Mouse (Mus musculus) forebrain, embryonic 14.5 days (tissue): Measurements from ENCODE around the gene Pxylp1. TPM values are rescaled to one million over a fixed set of nuclear protein-coding genes. Genes with fewer than 3 reads are reported as not detected.

Experiments
- ATAC-seq: fragments of 200-750 bp; cut with Nextera tagmentation; 2 replicates; pipeline ENCODE4 v1.8.0; 2017; ENCODE audit warnings: mild to moderate bottlenecking, moderate library complexity
- DNase-seq: peaks from one replicate; pipeline ENCODE4 v3.0.0-alpha.2; 2015; ENCODE audit warnings: low spot score
- H3K27ac ChIP-seq: fragments of 300-500 bp; sonication (generic); 2 replicates; pipeline ENCODE4 v1.5.1; 2014; ENCODE audit warnings: low read depth, mild to moderate bottlenecking, control low read depth, low read length, moderate library complexity
- H3K27me3 ChIP-seq: fragments of 300-500 bp; sonication (generic); replicated peaks from 2 replicates; pipeline ENCODE4 v1.6.1; 2014; ENCODE audit warnings: low read length, control low read depth, mixed read lengths; ENCODE audit not compliant: control insufficient read depth, insufficient read depth
- H3K36me3 ChIP-seq: fragments of 300-500 bp; sonication (generic); 2 replicates; pipeline ENCODE4 v1.6.1; 2014; ENCODE audit warnings: low read length, control low read depth; ENCODE audit not compliant: control insufficient read depth, insufficient read depth
- H3K4me1 ChIP-seq: fragments of 300-500 bp; sonication (generic); 2 replicates; pipeline ENCODE4 v1.6.1; 2014; ENCODE audit warnings: antibody characterized with exemption, low read length, control low read depth; ENCODE audit not compliant: control insufficient read depth, insufficient read depth
- H3K4me2 ChIP-seq: fragments of 300-500 bp; sonication (generic); 2 replicates; pipeline ENCODE4 v1.6.1; 2014; ENCODE audit warnings: mild to moderate bottlenecking, control low read depth, low read length
- H3K4me3 ChIP-seq: fragments of 300-500 bp; sonication (generic); 2 replicates; pipeline ENCODE4 v1.5.1; 2014; ENCODE audit warnings: low read depth, low read length, control low read depth
- H3K9ac ChIP-seq: fragments of 300-500 bp; sonication (generic); 2 replicates; pipeline ENCODE4 v1.6.1; 2014; ENCODE audit warnings: mild to moderate bottlenecking, low read length, control low read depth, moderate library complexity
- H3K9me3 ChIP-seq: fragments of 300-500 bp; sonication (generic); replicated peaks from 2 replicates; pipeline ENCODE4 v1.6.1; 2016; ENCODE audit warnings: low read length, control low read depth, mixed read lengths; ENCODE audit not compliant: control insufficient read depth
- WGBS: fragments of 180-500 bp; shearing (Covaris S2); extraction: QIAGEN DNeasy Blood & Tissue Kit; methylation state at CpG from one replicate; pipeline ENCODE4 v1.1.7; 2014; 5-methylcytosine and 5-hydroxymethylcytosine counted together
- polyA plus RNA-seq: library from polyadenylated mRNA; unstranded; fragments of >200 nt; fragmentation: Nextera tagmentation; extraction: Ambion mirVana; gene quantifications from 2 replicates; pipeline ENCODE4 v1.2.1, GENCODE M21; 2014

Gene Pxylp1
- polyA plus RNA-seq, 1 experiment from 2014 or later, result 45.4 TPM

DNA sequence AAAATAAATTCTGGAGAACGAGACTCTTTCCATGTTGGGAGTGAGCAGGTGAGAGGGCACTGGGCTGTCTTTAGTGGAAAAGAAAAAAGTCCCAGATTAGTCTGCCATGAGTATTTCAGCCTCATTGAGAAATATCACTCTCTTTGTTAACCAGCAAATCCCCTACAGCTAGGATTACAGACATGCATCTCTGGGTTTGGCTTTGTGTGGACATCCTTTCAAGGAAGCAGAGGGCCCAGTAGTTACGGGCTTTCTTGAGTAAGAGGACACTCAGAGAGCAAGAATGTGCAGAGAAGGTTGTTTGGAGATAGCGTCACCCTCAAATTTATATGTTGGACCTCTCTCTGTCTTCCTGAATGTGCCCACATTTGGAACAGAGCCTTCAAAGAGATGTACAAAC, 102.6 kb downstream of the Pxylp1 start:
- Histone ChIP-seq H3K4me1 (no peaks in the 10 kb centered on the region), H3K27ac (no peak overlapping the region), H3K36me3 (no peaks in the 10 kb centered on the region), H3K9me3 (no peaks in the 10 kb centered on the region), H3K4me2 (no peak overlapping the region), H3K27me3 (no peaks in the 10 kb centered on the region), H3K4me3 (no peak overlapping the region), H3K9ac (no peak overlapping the region)
- DNase-seq, result no peak
- no peak for ATAC-seq
- WGBS, result 70% methylated on average over 3 of the region's 3 CpGs

DNA sequence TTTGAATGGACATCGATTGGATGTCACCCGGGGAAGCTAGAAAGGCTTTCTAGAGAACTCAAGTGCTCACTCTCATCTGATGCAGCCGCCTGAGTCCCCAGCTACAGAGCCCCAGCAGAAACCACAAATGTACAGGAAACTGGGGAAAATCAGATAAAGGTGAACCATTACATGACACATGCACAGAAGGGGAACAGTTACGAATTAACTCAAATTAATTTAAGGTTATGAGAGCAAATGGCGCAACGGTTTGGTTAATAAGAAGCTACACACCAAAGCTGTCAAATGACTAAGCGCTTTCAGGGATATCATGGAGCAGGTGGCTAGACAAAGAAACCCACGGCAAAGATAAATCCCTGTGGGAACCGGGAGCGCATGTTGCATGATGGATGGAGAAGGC, 104.7 kb downstream of the Pxylp1 start:
- Histone ChIP-seq H3K36me3 (no peaks in the 10 kb centered on the region), H3K27me3 (no peaks in the 10 kb centered on the region)
- WGBS, result 87% methylated on average over 10 of the region's 10 CpGs

DNA sequence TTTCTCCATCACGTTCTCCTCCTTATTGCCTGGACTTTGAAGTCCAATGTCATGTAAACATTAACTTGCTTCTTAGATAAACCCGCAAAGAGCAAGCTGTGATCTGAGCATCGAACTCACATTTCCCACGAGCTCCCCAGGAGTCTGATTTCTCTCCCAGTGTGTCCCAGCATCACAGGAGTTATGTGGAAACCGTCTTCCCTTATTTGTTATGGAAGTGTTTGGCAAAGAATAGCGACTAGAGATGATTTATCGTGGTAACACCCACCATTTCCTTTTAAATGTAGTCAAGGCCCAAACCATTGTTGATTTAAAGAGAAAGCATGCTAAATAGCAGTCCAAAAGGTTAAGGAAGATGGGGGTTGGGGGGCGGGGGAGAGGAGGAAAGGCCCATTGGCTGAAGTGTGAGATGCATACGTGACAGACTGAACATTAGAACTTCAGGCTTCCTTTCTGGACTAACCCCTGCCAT, 106.6 kb downstream of the Pxylp1 start:
- DNase-seq (no peak), ATAC-seq (no peak)
- H3K27me3 ChIP-seq, result no peaks in the 10 kb centered on the region
- H3K4me3 ChIP-seq, result no peak overlapping the region
- no peak overlapping the region for H3K27ac ChIP-seq
- 70% methylated on average over 9 of the region's 9 CpGs for WGBS
- H3K9ac ChIP-seq, result no peak overlapping the region
- no peak overlapping the region for H3K4me2 ChIP-seq
- no peaks in the 10 kb centered on the region for H3K9me3 ChIP-seq
- H3K4me1 ChIP-seq, result no peaks in the 10 kb centered on the region
- no peaks in the 10 kb centered on the region for H3K36me3 ChIP-seq

More for the DNA sequence above, 104.7 kb downstream of the Pxylp1 start:
- Histone ChIP-seq H3K4me2 (no peak overlapping the region), H3K27ac (no peak overlapping the region), H3K4me3 (no peak overlapping the region), H3K9ac (no peak overlapping the region), H3K4me1 (no peaks in the 10 kb centered on the region), H3K9me3 (no peaks in the 10 kb centered on the region)
- DNase-seq, result no peak
- ATAC-seq, result no peak

DNA sequence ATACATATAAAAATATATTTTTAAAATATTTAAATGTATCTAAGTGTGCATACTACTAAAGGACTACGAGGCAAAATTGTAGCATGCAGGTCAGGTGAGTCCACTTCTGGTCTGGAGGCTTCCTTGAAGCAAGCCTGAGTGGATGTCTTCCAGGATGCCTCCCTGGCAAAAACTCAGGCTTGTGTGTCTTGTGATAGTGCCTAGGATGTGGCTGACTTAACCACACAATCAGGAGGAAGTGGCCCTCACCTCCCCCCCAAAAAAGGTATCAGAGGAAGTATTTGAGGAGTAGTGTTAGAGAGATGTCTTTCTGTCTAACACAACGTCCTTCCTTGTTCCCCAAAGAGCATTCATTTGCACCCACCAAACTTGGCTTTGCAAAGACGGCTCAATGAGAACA, 107.3 kb downstream of the Pxylp1 start:
- Histone ChIP-seq H3K4me1 (no peaks in the 10 kb centered on the region), H3K9ac (no peak overlapping the region), H3K27ac (no peak overlapping the region), H3K9me3 (no peaks in the 10 kb centered on the region), H3K27me3 (no peaks in the 10 kb centered on the region), H3K36me3 (no peaks in the 10 kb centered on the region), H3K4me3 (no peak overlapping the region), H3K4me2 (no peak overlapping the region)
- no peak for DNase-seq
- no peak for ATAC-seq
- 79% methylated on average over 3 of the region's 3 CpGs for WGBS

DNA sequence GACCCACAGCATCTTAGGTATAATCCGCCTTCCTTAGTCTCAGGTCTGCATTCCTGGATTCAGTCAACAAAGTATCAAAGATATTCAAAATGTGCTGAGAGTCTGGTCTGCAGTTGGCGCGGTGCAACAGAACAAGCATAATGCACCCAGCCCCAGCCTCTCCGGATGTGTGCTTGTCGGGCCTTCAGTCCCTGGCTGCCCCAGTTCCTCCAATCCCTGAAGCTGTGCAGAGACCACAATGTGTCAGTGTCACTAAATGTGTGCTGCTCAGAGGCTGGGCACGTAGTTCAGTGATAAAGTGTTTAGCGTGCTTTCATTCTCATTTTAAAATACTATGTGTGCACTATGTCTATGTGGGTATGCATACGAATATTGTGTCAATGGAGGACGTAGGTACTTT, 108.8 kb downstream of the Pxylp1 start:
- Histone ChIP-seq H3K27ac (no peak overlapping the region), H3K9me3 (no peaks in the 10 kb centered on the region), H3K27me3 (no peaks in the 10 kb centered on the region), H3K36me3 (no peaks in the 10 kb centered on the region), H3K9ac (no peak overlapping the region), H3K4me1 (no peaks in the 10 kb centered on the region), H3K4me3 (no peak overlapping the region), H3K4me2 (no peak overlapping the region)
- ATAC-seq (no peak), DNase-seq (no peak)
- WGBS, result 89% methylated on average over 9 of the region's 9 CpGs

DNA sequence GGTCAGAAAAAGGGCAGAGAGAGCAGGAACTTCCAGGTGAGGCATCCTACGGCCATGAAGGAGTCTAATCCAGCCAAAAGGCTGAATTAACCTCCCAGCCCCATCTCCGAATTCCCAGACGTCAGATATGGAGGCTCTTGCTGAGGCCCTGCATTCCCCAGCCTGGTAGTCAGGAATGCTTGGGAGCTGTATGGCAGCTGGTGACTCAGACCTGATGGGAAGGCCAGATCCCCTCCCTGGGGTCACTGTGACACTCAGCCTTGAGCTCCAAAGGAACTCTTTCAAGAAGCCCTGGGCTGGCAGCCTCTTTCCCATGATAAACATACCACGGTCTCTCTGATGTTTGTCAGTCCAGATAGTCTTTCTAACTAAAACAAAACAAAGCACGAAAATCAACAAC, 109.2 kb downstream of the Pxylp1 start:
- H3K4me1 ChIP-seq, result no peaks in the 10 kb centered on the region
- H3K9me3 ChIP-seq, result no peaks in the 10 kb centered on the region
- H3K9ac ChIP-seq, result no peak overlapping the region
- H3K4me3 ChIP-seq, result no peak overlapping the region
- H3K36me3 ChIP-seq, result no peaks in the 10 kb centered on the region
- no peak for ATAC-seq
- no peak overlapping the region for H3K27ac ChIP-seq
- H3K27me3 ChIP-seq, result no peaks in the 10 kb centered on the region
- DNase-seq, result no peak
- 81% methylated on average over 5 of the region's 5 CpGs for WGBS
- no peak overlapping the region for H3K4me2 ChIP-seq

DNA sequence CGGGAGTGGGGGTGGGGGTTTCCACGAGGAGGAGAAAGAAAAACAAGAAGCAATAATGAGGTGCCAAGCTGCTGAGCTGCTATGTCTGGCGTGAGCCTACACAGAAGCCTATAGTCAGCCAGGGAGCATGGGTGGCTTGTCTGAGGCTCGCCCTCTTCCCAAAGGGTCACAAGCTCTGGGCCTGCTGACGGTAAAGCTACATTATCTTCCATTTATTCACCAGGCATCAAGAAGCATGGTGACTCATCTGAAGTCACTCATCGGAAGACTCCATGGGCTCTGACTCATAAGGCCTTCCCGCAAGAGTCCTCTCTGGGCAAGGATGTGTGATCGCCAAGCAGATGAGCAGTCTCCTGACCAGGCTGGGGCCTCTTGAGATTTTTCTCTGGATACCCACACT, 110.4 kb downstream of the Pxylp1 start:
- Histone ChIP-seq H3K9ac (no peak overlapping the region), H3K4me3 (no peak overlapping the region), H3K36me3 (no peaks in the 10 kb centered on the region), H3K9me3 (no peaks in the 10 kb centered on the region), H3K27me3 (no peaks in the 10 kb centered on the region), H3K4me1 (no peaks in the 10 kb centered on the region), H3K4me2 (no peak overlapping the region), H3K27ac (no peak overlapping the region)
- no peak for ATAC-seq
- no peak for DNase-seq
- 82% methylated on average over 8 of the region's 8 CpGs for WGBS

Other genes with a start within 250 kb of the Pxylp1 start
- gene Zbtb38, start 139.8 kb downstream of the Pxylp1 start, polyA plus RNA-seq, result 36.7 and 50.1 TPM in 2 replicates
- gene Spsb4, start 126.2 kb upstream of the Pxylp1 start, polyA plus RNA-seq, result 18.3 and 20.8 TPM in 2 replicates
- gene Slc25a36, start 218.5 kb upstream of the Pxylp1 start, polyA plus RNA-seq, result 66.8 and 71.5 TPM in 2 replicates